Mouse (Mus musculus): Measurements from ENCODE around the gene Oaz3.

Oaz3 gene

DNA sequence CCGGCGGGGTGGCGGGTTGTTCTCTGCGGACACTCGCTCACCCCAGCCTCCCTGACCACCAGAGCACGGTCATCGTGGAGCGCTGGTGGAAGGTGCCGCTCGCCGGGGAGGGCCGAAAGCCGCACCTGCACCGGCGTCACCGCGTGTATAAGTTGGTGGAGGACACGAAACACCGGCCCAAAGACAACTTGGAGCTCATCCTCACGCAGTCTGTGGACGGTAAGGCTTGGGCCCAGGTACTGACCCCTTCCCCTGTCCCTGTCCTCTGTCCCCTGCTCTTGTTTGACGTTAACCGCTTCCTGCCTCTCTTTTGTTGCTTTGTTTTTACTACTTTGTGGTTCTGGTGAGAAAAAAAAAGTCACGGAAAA is at the start of gene Oaz3:
Oaz3 (minus strand) TSS at position 319 of the 368 bp plus-strand sequence.
- no peak for DNase-seq (ENCODE audit: low read depth, low spot score)

DNA sequence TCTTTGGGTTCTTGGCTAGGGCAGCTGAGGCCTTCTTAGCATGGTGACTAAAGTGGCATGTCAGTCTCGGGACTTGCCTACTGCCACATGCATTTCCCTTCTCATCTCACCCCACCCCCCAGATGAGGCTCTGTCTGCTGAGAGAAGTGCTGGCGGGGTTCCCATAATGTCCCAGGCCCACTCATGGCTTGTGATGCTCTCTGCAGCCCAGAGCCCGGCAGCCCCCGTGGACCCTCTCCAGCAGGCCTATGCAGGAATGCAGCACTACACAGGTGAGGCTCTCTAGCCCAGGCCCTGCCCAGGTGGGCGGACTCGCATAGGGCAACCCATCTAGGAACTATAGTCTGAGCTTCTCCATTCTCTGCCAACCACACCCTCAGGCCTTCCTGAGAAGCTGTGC is 43.9 kb upstream of the Oaz3 start:
- no peak for DNase-seq (ENCODE audit: low read depth, low spot score)

DNA sequence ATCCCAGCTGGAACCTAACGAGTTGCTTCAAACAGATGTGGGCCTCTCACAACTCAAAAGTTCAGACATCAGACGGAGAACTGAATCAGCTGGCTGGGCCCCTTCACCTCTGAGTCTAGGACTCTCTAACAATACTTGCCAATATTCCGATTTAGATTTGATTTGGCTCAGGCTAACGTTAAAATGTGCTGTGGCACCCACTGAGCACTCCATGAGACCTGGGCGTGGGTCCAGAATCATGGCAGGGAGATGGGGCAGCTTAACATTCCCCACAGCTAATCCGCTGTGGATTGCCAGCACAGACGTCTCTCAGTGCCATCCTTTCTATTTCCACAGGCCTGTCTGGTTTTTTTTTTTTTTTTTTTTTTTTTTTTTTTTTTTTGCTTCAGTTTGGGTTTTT is 42.2 kb upstream of the Oaz3 start:
- DNase-seq (ENCODE audit: low read depth, low spot score): no peak

GRCm38 (mm10) chr3:94483790-94484439 is 40.2 kb upstream of the Oaz3 start:
- peak; percentile 94 for DNase-seq (ENCODE audit: low read depth, low spot score)

DNA sequence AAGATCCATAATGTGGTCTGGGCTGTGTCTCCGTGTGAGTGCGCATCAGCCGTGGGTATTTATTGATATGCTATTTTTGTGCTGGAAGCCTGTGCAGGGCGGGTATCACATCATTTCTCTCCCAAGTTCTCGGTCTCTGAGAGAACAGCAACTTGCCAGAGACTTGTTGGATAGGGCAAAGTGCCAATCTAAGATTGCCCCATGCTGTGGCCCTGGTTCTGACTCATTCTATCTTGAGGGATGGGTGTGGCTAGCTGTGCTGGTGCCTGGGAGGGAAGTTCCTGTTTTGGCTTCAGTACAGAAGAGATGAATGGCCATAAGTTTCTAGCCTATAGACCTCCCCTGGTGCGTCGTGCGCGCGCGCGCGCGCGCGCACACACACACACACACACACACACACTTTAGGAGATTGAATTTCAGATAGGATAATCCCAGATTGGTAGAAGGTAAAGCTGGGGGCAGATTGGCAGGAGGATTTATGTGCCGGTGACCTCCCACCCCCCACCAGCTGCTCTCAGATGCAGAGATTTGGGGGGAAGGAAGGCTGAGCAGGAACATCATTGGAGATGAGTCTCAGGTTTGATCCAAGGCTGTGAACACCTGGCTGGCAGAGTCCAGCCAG is 39.2 kb upstream of the Oaz3 start:
- no peak for DNase-seq (ENCODE audit: low read depth, low spot score)

DNA sequence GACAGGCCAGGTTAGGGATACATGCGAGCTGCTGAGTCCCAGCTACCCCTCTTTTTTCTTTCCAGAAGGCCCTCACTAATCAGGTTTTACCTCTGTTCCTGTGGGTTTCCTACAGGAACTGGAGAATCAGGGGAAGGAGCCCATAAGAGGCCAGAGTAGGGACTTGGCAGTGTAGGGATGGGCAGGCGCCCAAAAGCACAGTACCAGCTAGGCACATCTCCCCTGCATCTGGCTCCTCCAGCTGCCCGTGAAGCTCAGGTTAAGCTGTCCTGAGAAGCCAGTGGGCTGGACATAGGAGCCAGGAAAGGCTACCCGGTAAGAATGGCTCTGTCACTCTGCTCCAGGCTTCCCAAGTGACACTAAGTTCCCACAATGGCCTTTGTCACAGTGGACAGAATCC is 37.7 kb upstream of the Oaz3 start:
- no peak for DNase-seq (ENCODE audit: low read depth, low spot score)

- DNase-seq (ENCODE audit: low read depth, low spot score): no peak
Observed at GRCm38 (mm10) chr3:94480291-94480884, 36.7 kb upstream of the Oaz3 start, which contains the start of gene Riiad1. Riiad1 (minus strand) TSS chr3:94480341.

GRCm38 (mm10) chr3:94479564-94479963 is 35.8 kb upstream of the Oaz3 start:
- no peak for DNase-seq (ENCODE audit: low read depth, low spot score)

DNA sequence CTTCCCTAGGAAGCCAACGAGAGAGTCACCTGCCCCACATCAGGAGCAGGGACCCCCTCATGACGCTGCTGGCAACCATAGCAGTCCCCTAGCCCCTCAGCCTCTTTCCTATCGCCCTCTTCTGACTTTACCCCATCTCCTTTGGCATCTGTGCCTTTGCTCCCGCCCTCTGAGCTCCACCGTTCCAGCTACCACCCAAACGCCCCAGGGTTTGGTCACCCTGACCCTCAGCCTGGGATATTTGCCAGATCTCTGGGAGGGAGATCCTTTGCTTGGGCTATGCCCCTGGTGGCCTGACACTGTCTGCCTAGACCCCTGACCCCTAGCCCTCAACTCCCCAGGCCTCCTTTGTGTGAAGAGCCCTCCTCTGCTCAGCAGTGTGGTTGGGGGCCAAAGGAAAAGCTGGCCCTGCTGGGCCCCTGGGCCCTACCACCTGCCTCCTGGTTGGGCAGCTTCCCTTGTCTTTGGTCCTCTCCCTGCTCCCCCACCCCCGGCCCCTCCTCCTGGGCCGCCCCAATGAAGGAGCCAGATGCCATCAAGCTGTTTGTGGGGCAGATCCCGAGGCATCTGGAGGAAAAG is 35.0 kb upstream of the Oaz3 start:
- DNase-seq (ENCODE audit: low read depth, low spot score): no peak

DNA sequence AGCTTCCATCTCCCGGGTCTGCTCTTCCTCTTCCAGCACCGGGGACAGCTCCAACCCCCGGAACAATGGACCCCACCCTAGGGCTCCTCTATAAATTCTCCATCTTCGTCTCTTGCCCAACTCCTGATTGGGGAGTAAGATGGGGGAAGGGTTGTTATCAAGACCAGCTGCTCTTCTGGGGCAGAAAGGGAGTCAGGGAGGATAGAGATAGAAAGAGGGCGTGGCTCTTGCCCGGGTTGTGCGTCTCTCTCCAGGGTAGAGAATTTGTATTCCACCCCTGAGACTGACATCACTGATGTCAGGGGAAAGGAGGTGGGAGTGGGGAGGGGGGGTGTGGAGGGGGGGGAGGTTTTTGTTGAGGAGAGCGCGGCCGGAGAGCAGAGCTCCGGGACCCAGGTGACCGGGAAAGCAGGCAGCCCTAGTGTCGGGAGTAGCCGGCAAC is 34.3 kb upstream of the Oaz3 start, which contains the start of gene Celf3:
Celf3 (plus strand) TSS at position 315 of the 442 bp plus-strand sequence.
- peak; percentile 92 for DNase-seq (ENCODE audit: low read depth, low spot score)

GRCm38 (mm10) chr3:94477444-94477843 is 33.7 kb upstream of the Oaz3 start:
- peak; percentile 82 for DNase-seq (ENCODE audit: low read depth, low spot score)

DNA sequence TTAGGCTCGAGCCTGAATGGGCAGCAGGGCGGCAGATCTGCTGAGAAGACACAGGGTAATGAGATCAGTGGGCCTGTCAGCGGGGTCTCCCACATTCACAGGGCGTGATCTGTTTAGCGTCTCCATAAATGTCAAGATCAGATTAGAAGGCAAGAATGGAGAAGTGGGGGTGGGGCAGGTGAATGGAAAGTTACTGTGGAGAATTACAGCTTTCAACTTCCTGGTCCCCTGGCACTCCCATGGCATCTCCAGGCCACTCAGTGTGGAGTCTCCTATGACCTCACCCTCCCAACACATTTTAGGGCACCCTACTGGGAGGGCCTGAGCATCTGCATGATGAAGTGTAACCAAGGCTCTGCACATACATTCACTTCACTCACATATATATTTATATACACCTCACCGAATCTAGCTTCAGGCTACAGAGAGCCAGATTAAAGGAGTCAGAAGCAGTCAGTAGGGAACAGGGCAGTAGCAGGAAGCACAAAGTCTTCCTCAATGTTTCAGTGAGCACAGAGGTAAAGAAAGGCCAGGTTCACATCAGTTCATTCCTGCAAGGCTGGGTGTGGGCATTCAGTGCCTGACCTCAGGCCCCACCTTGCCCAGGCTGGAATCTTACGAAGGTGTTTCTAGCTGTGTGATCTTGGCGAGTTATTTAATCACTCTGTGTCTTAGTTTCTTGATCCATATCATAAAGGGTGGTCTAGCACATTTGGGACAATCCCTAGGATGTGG is 32.8 kb upstream of the Oaz3 start:
- no peak for DNase-seq (ENCODE audit: low read depth, low spot score)

DNA sequence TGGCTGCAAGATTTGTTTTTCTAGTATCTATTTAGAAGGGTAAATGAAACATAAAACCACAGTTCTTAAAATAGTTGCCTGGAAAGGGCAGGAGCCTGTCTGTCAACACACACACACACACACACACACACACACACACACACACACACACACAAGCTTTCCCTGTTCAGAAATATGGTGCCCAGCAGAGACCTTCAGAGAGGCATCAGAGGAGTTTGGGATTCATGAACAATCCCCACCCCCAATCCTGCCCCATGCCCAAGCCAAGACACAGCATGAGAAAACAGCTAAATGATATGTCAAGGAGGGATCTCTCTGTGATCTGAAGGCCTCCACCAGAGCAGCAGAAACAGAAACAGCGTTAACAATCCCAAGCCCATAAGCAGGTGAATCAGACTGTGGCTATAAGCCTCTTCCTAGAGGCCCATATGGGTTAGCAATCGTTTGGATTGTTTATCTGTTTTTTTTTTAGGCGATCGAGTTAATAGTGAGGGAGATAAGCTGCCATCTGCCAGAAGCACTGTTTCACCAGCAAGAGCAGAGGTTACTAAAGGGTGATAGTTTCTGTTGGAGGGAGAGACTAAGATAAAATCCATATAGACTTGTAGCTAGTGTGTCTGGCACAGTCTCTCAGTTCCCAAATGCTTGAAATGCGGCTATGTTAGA is 30.0 kb upstream of the Oaz3 start:
- no peak for DNase-seq (ENCODE audit: low read depth, low spot score)

DNA sequence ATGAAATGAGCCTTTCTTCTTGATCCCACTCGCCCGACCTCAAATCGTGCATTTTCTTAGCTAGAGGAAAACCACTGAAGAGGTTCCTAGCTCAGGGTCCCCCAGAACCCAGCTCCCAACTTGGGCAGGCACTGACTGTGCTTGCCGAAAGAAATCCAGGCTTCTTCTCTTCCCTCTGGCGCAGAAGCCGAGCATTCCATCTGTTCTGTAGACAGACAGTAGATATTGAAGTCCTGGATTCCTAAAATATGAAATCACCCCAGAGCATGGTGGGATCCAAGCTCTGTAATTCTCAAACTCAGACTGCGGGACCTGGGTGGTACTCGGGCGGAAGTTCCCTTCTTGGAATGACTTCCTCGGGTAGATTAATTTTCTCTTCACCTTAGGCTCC is 29.4 kb upstream of the Oaz3 start:
- DNase-seq (ENCODE audit: low read depth, low spot score): no peak

- DNase-seq (ENCODE audit: low read depth, low spot score): no peak
Observed at GRCm38 (mm10) chr3:94472447-94473114, 28.9 kb upstream of the Oaz3 start.

DNA sequence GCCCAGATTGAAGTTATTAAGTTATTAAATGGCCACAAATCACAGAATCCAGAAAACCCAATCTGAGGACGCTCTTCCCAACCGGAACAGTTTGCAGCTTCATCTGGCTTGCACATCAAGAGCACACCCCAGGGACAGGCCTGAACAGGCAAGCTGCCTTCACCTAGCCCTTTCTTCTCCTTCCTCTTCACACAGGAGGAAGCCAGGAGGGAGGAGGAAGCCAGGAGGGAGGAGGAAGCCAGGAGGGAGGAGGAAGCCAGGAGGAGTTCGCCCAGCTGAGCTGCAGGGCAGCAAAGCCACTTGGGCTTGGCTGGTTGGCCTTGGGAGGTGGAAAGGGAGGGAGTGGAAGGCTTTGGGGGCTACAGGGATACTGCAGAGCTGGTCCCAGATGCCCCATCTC is 25.2 kb upstream of the Oaz3 start:
- DNase-seq (ENCODE audit: low read depth, low spot score): no peak

DNA sequence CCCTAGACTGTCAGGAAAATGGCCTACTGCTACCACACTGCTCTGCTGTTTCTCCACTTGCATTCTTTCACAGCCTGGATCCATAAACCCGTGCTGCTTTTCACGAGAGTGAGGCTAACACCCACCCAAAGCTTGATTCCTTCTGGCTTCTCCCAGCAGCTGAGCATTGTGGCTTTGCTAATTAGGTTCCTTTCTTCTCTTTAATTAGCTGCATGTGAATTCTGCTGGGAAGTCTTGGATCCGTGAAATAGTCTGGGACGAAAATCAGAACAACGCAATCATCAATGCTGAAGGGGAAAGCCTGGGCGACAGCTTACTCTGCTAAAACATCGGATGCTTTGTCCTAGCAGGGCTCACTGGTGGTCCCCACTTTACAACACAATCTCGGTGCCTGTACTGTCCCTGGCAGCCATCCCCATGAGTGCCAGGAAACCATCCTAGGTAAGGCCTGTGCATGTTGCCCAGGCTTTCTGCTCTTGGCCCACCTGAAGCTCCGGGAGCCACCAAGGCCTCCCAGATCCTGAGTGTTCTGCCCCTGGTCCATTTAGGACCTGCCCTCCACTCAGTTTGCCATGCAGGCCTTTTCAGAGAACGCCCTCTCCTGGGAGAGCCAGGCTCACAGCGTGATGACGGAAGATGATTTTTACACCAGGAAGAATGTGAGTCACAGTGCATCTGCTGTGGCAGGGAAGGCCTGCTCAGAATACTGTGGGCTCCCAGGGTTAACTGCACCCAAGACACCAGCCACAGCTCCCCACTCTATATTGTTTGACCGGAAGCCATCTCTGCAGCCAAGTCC is 22.1 kb upstream of the Oaz3 start:
- peak; percentile 87 for DNase-seq (ENCODE audit: low read depth, low spot score)

GRCm38 (mm10) chr3:94463926-94464578 is 20.3 kb upstream of the Oaz3 start:
- DNase-seq (ENCODE audit: low read depth, low spot score): no peak

GRCm38 (mm10) chr3:94459834-94460233 is 16.1 kb upstream of the Oaz3 start:
- DNase-seq (ENCODE audit: low read depth, low spot score): no peak

GRCm38 (mm10) chr3:94457055-94457454 is 13.3 kb upstream of the Oaz3 start:
- no peak for DNase-seq (ENCODE audit: low read depth, low spot score)
